Mouse (Mus musculus): ENCODE data around the gene Lrrtm1. TPM values are rescaled to one million over a fixed set of nuclear protein-coding genes. Genes with fewer than 3 reads are reported as not detected.

The Lrrtm1 gene
- 11.2 and 12.7 TPM in 2 replicates for polyA plus RNA-seq (2014; fragmentation: Nextera tagmentation; extraction: Ambion mirVana)

GRCm38 (mm10) chr6:77242601-77243406 lies at the start of gene Lrrtm1:
Lrrtm1 (plus strand) TSS chr6:77242689.
- under 1% methylated on average over 50 of the region's 53 CpGs for WGBS
- Histone ChIP-seq H3K27me3 (ENCODE audit: control insufficient read depth, insufficient read depth, low read length) (peaks cover 17% of the 10 kb centered on the region), H3K9ac (ENCODE audit: low read length) (peak within 1 kb of the TSS; percentile 53), H3K4me2 (ENCODE audit: low read depth) (peak within 1 kb of the TSS; percentile 86), H3K4me3 (ENCODE audit: low read depth, low read length) (peak within 1 kb of the TSS; percentile 41), H3K9me3 (ENCODE audit: control insufficient read depth, low read length) (no peaks in the 10 kb centered on the region), H3K27ac (ENCODE audit: low read depth, low read length) (peak within 1 kb of the TSS; percentile 21; the same call in 1 of the 2 replicates), H3K36me3 (ENCODE audit: control insufficient read depth, insufficient read depth, low read length) (no peaks in the 10 kb centered on the region), H3K4me1 (ENCODE audit: control insufficient read depth, insufficient read depth, low read length) (peaks cover 9% of the 10 kb centered on the region)
- peak; percentile 83 for DNase-seq (ENCODE audit: low spot score)
- peak; percentile 91 for ATAC-seq (ENCODE audit: insufficient read depth, low FRiP score, low TSS enrichment)

- ATAC-seq (ENCODE audit: insufficient read depth, low FRiP score, low TSS enrichment) (no peak), DNase-seq (ENCODE audit: low spot score) (no peak)
- Histone ChIP-seq H3K4me2 (ENCODE audit: low read depth) (no peak overlapping the region), H3K27me3 (ENCODE audit: control insufficient read depth, insufficient read depth, low read length) (no peaks in the 10 kb centered on the region), H3K9ac (ENCODE audit: low read length) (no peak overlapping the region), H3K27ac (ENCODE audit: low read depth, low read length) (no peak overlapping the region), H3K9me3 (ENCODE audit: control insufficient read depth, low read length) (no peaks in the 10 kb centered on the region), H3K36me3 (ENCODE audit: control insufficient read depth, insufficient read depth, low read length) (no peaks in the 10 kb centered on the region), H3K4me3 (ENCODE audit: low read depth, low read length) (no peak overlapping the region), H3K4me1 (ENCODE audit: control insufficient read depth, insufficient read depth, low read length) (no peaks in the 10 kb centered on the region)
- 89% methylated on average over 3 of the region's 3 CpGs for WGBS
These were observed 45.8 kb upstream of the Lrrtm1 start for GRCm38 (mm10) chr6:77196650-77197049.

- Histone ChIP-seq H3K36me3 (ENCODE audit: control insufficient read depth, insufficient read depth, low read length) (no peaks in the 10 kb centered on the region), H3K9ac (ENCODE audit: low read length) (no peak overlapping the region), H3K27me3 (ENCODE audit: control insufficient read depth, insufficient read depth, low read length) (no peaks in the 10 kb centered on the region), H3K4me2 (ENCODE audit: low read depth) (no peak overlapping the region), H3K4me3 (ENCODE audit: low read depth, low read length) (no peak overlapping the region), H3K9me3 (ENCODE audit: control insufficient read depth, low read length) (no peaks in the 10 kb centered on the region), H3K27ac (ENCODE audit: low read depth, low read length) (no peak overlapping the region), H3K4me1 (ENCODE audit: control insufficient read depth, insufficient read depth, low read length) (no peaks in the 10 kb centered on the region)
- ATAC-seq (ENCODE audit: insufficient read depth, low FRiP score, low TSS enrichment) (no peak), DNase-seq (ENCODE audit: low spot score) (no peak)
- WGBS: 35% methylated on average over 2 of the region's 2 CpGs
These were observed 43.1 kb upstream of the Lrrtm1 start for GRCm38 (mm10) chr6:77199375-77199774.

DNA sequence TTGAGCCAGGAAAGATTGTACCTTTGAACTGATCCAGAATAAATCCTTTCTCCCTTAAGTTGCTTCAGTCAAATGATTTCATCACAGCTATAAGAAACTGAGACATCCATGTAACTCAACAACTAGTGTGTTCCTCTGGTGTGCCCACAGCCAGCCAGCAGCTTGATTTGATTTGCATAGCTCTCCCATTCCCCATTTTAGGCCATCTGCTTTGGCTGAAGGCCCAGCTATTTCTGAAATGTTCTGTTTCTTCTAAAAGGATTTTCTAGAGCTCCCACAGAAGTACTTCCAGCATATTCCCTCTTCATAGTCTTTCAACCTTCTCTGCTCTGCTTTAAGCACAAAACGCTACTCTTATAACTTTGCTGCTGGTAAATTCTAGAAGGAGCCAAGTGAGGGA lies 33.3 kb upstream of the Lrrtm1 start:
- Histone ChIP-seq H3K9ac (ENCODE audit: low read length) (no peak overlapping the region), H3K4me1 (ENCODE audit: control insufficient read depth, insufficient read depth, low read length) (peaks cover 12% of the 10 kb centered on the region; the same call in 1 of the 2 replicates), H3K36me3 (ENCODE audit: control insufficient read depth, insufficient read depth, low read length) (no peaks in the 10 kb centered on the region), H3K27me3 (ENCODE audit: control insufficient read depth, insufficient read depth, low read length) (no peaks in the 10 kb centered on the region), H3K4me2 (ENCODE audit: low read depth) (no peak overlapping the region), H3K9me3 (ENCODE audit: control insufficient read depth, low read length) (no peaks in the 10 kb centered on the region), H3K4me3 (ENCODE audit: low read depth, low read length) (no peak overlapping the region), H3K27ac (ENCODE audit: low read depth, low read length) (no peak overlapping the region)
- no peak for ATAC-seq (ENCODE audit: insufficient read depth, low FRiP score, low TSS enrichment)
- 85% methylated on average over 1 of the region's 1 CpGs for WGBS
- no peak for DNase-seq (ENCODE audit: low spot score)

DNA sequence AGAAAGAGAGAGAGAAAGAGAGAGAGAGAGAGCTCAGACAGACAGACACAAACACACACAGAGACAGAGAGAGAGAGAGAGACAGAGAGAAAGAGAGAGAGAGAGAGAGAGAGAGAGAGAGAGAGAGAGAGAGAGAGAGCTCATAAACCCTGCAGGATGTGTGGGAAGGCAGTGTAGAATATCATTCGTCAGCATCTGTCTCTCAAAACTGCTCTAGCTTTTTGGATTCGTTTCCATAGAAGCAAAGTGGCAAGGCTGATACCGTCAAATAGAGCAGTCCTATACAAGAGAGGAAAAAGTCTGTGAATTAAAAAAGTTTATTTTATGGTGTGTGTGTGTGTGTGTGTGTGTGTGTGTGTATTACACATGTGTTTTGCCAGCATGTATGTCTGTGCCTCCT lies 32.6 kb upstream of the Lrrtm1 start:
- 80% methylated on average over 3 of the region's 3 CpGs for WGBS
- Histone ChIP-seq H3K4me1 (ENCODE audit: control insufficient read depth, insufficient read depth, low read length) (peaks cover 12% of the 10 kb centered on the region; the same call in 1 of the 2 replicates), H3K36me3 (ENCODE audit: control insufficient read depth, insufficient read depth, low read length) (no peaks in the 10 kb centered on the region), H3K27ac (ENCODE audit: low read depth, low read length) (no peak overlapping the region), H3K4me2 (ENCODE audit: low read depth) (no peak overlapping the region), H3K9ac (ENCODE audit: low read length) (no peak overlapping the region), H3K9me3 (ENCODE audit: control insufficient read depth, low read length) (no peaks in the 10 kb centered on the region), H3K4me3 (ENCODE audit: low read depth, low read length) (no peak overlapping the region), H3K27me3 (ENCODE audit: control insufficient read depth, insufficient read depth, low read length) (no peaks in the 10 kb centered on the region)
- ATAC-seq (ENCODE audit: insufficient read depth, low FRiP score, low TSS enrichment): no peak
- no peak for DNase-seq (ENCODE audit: low spot score)

DNA sequence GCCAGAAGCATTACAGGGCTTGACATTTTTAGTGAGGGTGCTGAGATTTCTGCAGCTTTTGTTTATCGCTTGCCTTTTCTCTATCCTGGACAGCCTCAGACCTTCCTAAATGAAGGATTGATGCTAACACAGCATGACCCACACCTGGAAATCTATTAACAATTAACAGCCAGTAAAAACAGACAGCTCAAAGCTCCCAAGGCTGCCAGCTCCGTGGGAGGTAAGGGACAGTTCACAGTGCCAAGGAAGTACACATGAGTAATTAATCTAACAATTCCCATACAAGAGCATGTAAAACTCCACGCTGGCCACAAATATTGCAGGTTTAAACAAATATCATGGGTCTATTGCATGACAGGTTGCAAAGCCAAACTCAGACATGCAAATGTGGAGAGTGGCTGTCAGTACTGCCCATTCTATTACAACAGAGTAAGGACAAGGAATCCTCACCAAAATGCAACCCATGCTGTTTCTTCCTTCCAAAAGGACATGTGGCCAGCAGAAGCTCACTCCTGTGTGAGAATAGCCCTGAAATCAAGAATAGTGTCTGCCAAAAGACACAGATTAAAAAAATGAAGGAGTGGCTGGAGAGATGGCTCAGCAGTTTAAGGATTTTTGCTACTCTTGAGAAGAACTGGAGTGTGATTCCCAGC lies 28.6 kb upstream of the Lrrtm1 start:
- Histone ChIP-seq H3K27me3 (ENCODE audit: control insufficient read depth, insufficient read depth, low read length) (no peaks in the 10 kb centered on the region), H3K9me3 (ENCODE audit: control insufficient read depth, low read length) (no peaks in the 10 kb centered on the region), H3K9ac (ENCODE audit: low read length) (no peak overlapping the region), H3K36me3 (ENCODE audit: control insufficient read depth, insufficient read depth, low read length) (no peaks in the 10 kb centered on the region), H3K27ac (ENCODE audit: low read depth, low read length) (no peak overlapping the region), H3K4me2 (ENCODE audit: low read depth) (no peak overlapping the region), H3K4me3 (ENCODE audit: low read depth, low read length) (no peak overlapping the region), H3K4me1 (ENCODE audit: control insufficient read depth, insufficient read depth, low read length) (peaks cover 17% of the 10 kb centered on the region)
- WGBS: 3% methylated on average over 3 of the region's 3 CpGs
- peak; percentile 31 for DNase-seq (ENCODE audit: low spot score)
- ATAC-seq (ENCODE audit: insufficient read depth, low FRiP score, low TSS enrichment): peak; percentile 83

DNA sequence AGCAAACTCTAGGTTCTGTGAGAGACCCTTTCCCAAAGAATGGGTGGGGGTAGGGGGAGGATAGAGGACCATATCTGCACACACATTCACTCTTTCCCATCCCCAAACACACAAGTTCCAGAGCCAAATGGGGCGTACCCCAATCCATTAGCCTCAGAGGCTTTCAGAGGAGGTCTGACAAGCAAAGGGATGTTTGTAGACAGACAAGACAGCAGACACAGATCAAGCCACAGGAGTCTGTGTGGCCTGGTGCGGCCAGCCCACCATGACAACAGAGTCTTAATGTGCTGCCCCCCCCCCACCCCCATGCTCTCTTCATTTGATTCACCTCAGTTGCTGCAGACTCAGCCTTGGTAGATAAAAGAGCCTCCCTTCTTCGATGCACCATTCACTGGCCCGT lies 27.2 kb upstream of the Lrrtm1 start:
- DNase-seq (ENCODE audit: low spot score): no peak
- Histone ChIP-seq H3K9ac (ENCODE audit: low read length) (no peak overlapping the region), H3K9me3 (ENCODE audit: control insufficient read depth, low read length) (no peaks in the 10 kb centered on the region), H3K27me3 (ENCODE audit: control insufficient read depth, insufficient read depth, low read length) (no peaks in the 10 kb centered on the region), H3K4me2 (ENCODE audit: low read depth) (no peak overlapping the region), H3K4me3 (ENCODE audit: low read depth, low read length) (no peak overlapping the region), H3K27ac (ENCODE audit: low read depth, low read length) (no peak overlapping the region), H3K36me3 (ENCODE audit: control insufficient read depth, insufficient read depth, low read length) (no peaks in the 10 kb centered on the region), H3K4me1 (ENCODE audit: control insufficient read depth, insufficient read depth, low read length) (peaks cover 17% of the 10 kb centered on the region)
- peak; percentile 28; the same call in 1 of the 2 replicates for ATAC-seq (ENCODE audit: insufficient read depth, low FRiP score, low TSS enrichment)
- WGBS: 37% methylated on average over 4 of the region's 4 CpGs

- no peak overlapping the region for H3K9ac ChIP-seq (ENCODE audit: low read length)
- H3K36me3 ChIP-seq (ENCODE audit: control insufficient read depth, insufficient read depth, low read length): no peaks in the 10 kb centered on the region
- H3K4me2 ChIP-seq (ENCODE audit: low read depth): no peak overlapping the region
- peaks cover 8% of the 10 kb centered on the region for H3K4me1 ChIP-seq (ENCODE audit: control insufficient read depth, insufficient read depth, low read length)
- H3K27ac ChIP-seq (ENCODE audit: low read depth, low read length): no peak overlapping the region
- peak; percentile 63 for DNase-seq (ENCODE audit: low spot score)
- no peaks in the 10 kb centered on the region for H3K9me3 ChIP-seq (ENCODE audit: control insufficient read depth, low read length)
- H3K4me3 ChIP-seq (ENCODE audit: low read depth, low read length): no peak overlapping the region
- ATAC-seq (ENCODE audit: insufficient read depth, low FRiP score, low TSS enrichment): no peak
- no peaks in the 10 kb centered on the region for H3K27me3 ChIP-seq (ENCODE audit: control insufficient read depth, insufficient read depth, low read length)
These were observed 23.6 kb upstream of the Lrrtm1 start for GRCm38 (mm10) chr6:77218875-77219274.

GRCm38 (mm10) chr6:77220776-77221175 lies 21.7 kb upstream of the Lrrtm1 start:
- no peak overlapping the region for H3K9ac ChIP-seq (ENCODE audit: low read length)
- H3K4me3 ChIP-seq (ENCODE audit: low read depth, low read length): no peak overlapping the region
- H3K27me3 ChIP-seq (ENCODE audit: control insufficient read depth, insufficient read depth, low read length): no peaks in the 10 kb centered on the region
- ATAC-seq (ENCODE audit: insufficient read depth, low FRiP score, low TSS enrichment) (no peak), DNase-seq (ENCODE audit: low spot score) (no peak)
- no peak overlapping the region for H3K27ac ChIP-seq (ENCODE audit: low read depth, low read length)
- no peaks in the 10 kb centered on the region for H3K4me1 ChIP-seq (ENCODE audit: control insufficient read depth, insufficient read depth, low read length)
- no peak overlapping the region for H3K4me2 ChIP-seq (ENCODE audit: low read depth)
- H3K36me3 ChIP-seq (ENCODE audit: control insufficient read depth, insufficient read depth, low read length): no peaks in the 10 kb centered on the region
- no peaks in the 10 kb centered on the region for H3K9me3 ChIP-seq (ENCODE audit: control insufficient read depth, low read length)
- WGBS: 63% methylated on average over 4 of the region's 4 CpGs

Data from neural tube, embryonic 11.5 days (tissue).